Mouse (Mus musculus): ENCODE results near the gene Klhdc3.
A peak's percentile ranks its signal among the peaks of the same experiment; 100 is the strongest.

Klhdc3 gene

DNA sequence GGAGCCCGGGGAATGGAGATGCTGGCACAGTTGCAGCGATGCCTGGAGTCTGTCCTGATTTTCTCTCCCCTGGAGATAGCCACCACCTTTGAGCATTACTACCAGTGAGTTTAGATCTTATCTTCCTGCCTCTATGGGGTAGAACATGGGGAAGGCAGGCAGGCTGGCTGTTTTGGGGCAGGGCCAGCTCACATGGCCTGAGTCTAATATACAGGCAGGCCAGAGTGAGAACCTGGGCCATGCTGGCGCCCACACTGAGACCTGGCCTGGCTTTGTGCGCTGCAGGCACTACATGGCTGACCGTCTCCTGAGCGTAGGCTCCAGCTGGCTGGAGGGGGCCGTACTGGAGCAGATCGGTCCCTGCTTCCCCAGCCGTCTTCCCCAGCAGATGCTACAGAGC lies 19.4 kb downstream of the Klhdc3 start:
- DNase-seq (ENCODE audit: low read depth, low spot score), result no peak

DNA sequence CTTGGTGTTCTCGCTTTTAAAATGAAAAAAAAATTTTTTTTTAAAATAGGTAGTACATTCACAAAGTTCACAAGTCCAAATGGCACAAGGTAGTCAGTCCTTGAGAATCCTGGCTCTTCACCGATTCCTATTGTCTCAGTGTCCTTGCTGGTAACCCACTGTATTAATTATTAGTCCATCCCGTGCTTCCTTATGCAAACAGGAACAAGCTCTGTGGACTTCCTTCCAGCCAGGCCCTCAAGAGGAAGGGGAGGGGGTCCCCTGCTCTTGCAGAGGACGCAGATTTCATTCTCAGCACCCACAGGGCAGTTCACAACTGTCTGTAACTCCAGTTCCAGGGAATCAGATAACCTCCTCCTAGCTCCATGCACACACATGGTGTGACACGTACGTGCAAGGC lies 24.7 kb downstream of the Klhdc3 start:
- DNase-seq (ENCODE audit: low read depth, low spot score), result no peak

DNA sequence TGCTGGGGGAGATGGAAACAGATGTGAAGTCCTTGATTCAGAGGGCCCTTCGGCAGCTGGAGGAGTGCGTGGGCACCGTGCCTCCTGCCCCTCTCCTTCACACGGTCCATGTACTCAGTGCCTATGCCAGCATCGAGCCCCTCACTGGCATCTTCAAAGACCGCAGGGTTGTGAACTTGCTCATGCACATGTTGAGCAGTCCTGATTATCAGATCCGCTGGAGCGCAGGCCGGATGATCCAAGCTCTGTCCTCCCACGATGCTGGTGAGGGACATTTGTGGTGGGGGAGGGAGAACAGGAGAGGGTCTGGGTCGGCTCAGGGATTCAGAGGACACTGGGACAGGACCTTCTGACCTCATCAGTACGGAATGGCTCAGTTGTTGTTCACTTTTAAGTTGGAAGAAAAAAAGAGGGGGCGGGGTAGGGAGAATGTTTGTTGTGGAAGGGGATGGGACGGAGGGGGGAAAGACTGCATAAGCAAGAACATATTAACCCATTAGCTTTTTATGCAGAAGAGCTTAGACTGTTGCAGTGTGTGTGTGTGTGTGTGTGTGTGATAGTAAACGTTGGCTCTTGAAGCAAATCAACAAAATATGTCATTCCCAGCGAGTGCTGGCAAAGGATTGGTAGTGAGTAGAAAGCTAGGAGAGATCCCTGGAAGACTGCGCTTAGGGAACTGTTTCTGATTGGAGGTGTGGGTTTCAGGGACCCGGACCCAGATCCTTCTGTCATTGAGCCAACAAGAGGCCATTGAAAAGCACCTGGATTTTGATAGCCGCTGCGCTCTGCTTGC lies 28.8 kb downstream of the Klhdc3 start:
- DNase-seq (ENCODE audit: low read depth, low spot score), result no peak

DNA sequence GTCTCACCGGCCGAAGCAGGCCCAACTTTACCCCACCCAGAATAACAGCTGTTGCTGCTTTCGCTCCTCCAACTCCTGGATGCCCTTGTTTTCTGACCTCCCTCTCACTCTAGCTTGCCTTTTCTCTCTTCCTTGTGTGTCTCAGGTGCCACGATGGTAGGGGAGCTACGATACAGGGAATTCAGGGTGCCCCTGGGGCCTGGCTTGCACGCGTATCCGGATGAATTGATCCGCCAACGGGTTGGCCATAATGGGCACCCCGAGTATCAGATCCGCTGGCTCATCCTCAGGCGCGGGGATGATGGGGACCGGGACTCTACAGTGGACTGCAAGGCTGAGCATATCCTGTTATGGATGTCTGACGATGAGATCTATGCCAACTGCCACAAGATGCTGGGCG lies 29.4 kb downstream of the Klhdc3 start:
- no peak for DNase-seq (ENCODE audit: low read depth, low spot score)

DNA sequence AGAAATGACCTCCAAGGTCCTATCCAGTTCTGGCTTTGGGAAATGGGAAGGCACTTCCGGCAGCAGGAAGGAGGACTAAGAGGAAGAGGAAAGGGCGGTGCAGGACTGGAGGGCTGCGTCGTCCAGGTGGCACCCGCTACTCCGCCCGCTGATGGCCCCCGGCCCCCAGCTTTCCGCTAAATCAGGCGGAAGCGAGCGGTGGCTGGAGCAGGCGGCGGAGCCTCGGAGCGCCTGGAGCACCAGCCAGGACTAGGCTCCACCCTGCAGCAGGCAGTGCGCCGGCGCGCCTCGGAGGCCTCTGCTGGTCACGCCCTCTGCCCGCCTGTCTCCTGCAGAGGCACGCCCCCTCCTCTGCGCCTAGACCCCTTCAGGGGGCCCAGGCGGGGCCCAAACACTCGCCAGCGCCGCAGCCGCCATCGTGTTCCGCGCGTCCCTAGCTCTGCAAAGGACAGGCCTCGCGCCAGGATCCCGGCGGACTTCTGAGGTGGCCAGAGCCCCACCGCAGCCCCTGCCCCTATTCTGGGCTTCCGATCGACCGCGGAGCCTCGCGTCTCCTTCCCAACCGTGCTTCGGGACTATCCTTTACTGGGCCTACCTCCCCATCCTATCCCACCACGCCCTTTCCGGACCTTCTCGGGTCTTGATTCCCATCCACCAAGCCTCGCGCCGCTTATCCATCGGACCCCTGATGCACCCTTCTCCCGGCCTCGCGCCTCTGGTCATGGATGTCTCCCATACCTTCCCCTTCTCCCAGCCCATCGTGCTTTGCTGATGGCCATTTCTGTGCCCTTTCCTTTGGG lies 30.3 kb downstream of the Klhdc3 start, which contains the start of gene Cul7:
Gene Cul7, plus strand, starts transcription at position 106 of the 800 bp plus-strand sequence.
- DNase-seq (ENCODE audit: low read depth, low spot score), result peak; percentile 74

DNA sequence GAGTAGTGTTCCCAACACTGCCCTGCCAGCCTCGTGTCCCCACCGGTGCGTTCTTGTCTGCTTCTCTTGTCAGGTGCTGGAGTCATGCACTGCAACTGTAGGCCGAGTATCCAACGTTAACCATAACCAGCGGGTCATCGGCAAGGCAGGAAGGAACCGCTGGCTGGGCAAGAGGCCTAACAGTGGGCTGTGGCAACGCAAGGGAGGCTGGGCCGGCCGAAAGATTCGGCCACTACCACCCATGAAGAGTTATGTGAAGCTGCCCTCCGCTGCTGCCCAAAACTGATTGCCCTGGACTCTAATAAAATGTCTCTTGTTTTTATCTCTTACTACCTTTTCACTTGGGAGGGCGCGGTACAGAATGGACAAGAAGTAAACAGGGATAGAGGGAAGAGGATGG lies 30.9 kb downstream of the Klhdc3 start:
- no peak for DNase-seq (ENCODE audit: low read depth, low spot score)

DNA sequence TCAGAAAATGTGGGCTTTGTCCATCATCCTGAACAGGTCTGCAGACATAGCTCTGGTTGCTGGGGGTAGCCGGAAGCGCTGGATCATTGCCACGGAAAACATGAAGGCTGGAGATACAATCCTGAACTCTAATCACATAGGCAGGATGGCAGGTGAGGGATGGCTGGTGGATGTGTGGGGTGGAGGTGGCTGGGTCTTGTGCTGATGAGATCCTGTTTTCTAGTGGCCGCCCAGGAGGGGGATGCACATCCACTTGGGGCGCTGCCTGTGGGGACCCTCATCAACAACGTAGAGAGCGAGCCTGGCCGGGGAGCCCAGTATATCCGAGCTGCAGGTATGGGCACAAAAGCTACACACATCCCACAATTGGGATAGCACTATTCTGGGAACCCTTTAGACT lies 32.3 kb downstream of the Klhdc3 start:
- DNase-seq (ENCODE audit: low read depth, low spot score), result no peak

DNA sequence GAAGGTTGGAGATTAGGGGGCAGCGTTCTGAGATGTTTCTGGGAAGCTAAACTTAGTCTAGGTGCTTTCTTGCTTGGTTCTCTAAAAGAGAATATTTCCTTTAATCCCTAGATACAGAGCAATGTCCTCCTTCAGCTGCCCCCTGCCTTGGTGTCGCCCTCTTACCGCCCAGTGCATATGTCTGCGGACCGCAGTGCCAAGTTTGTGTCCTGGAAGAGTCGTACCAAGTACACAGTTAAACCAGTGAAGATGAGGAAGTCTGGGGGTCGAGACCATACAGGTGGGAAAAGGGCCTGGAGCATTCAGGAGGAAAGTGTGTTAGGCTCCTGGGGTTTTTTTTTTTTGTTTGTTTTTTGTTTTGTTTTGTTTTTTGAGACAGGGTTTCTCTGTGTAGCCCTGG lies 33.4 kb downstream of the Klhdc3 start:
- no peak for DNase-seq (ENCODE audit: low read depth, low spot score)

DNA sequence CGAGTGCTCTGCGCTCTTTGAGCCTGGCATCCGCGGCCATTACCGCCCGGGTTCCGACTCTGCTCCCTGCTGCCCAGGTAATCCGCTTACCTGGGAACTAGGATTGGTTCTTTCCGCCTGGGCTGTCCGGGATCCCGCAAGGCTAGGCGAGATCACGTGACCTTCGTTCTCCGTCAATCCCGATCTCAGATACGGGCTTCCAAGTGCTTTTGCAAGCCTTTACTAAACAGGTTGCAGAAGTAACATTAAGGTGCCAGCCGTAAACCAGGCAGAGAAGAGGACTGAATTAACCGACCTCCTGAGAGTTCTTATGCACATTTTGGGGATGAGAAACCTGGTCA lies 34.4 kb downstream of the Klhdc3 start:
- no peak for DNase-seq (ENCODE audit: low read depth, low spot score)

DNA sequence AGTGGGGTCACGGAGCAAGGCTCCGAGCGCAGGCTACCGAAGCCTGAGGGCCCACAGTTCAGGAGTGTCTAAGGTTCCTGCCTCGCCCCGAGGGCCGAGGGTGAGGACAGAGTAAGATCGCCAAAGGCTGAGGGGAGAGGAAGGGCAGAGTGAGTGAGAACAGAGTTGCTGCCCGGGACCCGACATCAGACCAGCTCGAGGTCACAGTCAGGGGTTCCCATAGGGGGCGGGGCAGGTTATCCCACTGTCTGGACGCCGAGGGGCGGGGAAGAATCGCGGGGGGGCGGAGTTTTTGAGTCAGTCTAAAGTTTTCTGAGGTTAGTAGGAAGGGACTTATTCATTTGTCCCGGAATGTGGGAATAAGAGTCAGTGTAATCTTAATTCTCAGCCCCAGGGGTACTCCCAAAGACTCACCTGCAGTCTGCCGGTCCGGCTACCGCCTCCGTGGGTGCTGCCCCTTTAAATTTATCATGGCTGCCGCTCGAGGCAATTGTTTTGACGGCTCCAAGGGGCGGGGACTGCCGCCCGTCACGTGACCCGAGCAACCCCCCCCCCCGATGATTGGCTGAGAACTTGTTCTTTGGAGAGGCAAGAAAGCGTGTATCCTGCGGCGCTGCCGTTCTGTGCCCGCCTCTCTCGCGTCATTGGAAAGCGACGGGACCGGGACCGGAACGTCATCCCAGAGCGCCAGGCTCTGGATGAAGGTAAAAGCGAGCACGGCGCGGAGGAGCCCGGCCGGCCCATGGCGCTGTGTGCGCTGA lies 35.0 kb downstream of the Klhdc3 start, which contains the start of the genes Klc4 and Mrpl2:
Gene Klc4, minus strand, starts transcription at position 462 of the 761 bp plus-strand sequence.
Gene Mrpl2, plus strand, starts transcription at position 669 of the 761 bp plus-strand sequence.
- peak; percentile 97 for DNase-seq (ENCODE audit: low read depth, low spot score)

DNA sequence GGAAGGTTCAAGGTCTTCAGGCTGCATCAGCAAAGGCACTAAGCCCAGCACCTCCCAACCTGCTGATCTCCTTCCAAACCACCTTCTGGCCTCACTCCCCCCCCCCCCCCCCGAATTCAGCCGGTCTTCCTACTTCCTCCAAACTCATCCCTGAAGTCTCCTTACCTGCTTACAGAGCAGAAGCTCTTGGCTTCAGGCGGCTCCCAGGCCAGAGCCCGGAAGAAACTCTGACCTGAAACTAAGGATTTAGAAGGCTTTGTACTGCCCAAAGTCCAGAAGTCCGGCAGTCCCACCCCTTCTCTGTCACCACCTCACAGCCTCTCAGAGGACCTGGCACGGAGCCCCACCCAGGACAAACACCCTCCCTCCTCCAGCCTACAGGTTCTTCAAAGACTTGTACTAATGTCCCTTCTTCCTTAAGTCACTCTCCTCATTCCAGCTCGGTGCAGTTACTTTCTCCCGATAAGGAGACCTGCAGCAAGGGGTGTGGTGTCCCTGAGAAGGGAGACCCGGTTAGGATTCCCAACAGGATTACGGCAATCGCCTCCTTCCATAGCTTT lies 35.7 kb downstream of the Klhdc3 start:
- DNase-seq (ENCODE audit: low read depth, low spot score), result no peak

DNA sequence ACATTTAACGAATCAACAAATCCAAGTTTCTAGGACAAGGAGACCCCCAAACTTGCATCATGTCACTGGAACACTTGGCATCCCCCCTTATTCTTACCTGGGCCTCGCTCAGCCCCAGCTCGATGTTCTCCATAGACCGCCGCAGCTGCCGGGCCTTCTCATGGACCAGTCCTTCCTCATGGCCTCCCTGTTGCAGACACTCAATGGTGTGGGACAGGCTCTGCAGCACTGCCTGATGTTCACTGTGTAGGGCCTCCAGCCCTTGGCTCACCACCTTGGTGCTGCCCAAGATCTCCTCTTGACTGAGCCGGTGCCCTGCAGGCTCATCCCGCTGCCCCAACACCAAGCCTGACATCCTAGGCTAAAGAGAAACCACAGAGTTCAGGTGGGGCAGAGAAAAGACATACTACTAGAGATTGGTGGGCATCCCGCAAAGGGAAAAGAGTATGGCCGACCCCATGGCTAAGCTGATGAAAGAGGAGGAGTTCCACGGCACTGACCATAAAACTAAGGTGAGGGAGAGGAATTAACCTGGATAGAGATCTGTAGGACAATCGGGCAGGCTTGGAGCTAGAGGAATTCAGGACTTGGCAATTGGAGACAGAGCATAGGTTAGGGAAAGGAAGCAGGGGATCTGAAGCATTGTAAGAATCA lies 36.4 kb downstream of the Klhdc3 start:
- DNase-seq (ENCODE audit: low read depth, low spot score), result no peak

DNA sequence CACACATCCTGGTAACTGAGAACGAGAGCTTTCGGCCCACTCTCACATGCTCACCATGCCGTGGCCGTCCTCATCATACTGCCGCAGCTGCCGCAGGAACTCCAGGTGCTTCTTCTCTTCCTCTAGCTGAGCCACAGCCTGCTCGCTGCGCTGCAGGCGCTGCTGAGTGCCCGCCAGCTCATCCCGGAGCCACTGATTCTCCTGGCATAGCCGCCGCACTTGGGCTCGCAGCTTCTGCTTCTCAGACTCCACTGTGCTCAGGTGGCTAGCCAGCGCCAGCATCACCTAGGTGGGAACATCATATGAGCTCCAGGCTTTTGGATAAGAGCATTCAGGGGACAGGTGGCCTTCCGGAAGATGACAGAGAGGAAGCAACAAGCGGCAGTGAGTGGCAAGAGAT lies 38.7 kb downstream of the Klhdc3 start:
- no peak for DNase-seq (ENCODE audit: low read depth, low spot score)

DNA sequence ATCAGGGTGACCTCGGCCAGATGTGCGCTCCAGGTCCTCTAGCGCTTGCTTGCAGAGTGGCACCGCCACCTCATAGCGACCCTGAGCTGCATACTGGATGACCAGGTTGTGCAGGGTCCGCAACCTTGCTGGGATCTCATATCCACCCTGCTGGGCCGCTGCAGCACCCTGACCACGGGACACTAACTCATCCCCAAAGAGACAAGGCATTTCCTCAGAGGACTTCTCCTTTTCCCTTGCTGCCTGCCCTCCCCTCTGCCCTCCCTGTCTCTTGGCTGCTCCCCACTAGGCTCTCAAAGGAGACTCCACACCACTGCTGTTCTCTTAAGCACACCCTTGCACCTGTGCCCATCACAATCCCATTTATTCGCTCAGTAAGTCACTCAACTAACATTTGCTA lies 40.8 kb downstream of the Klhdc3 start:
- no peak for DNase-seq (ENCODE audit: low read depth, low spot score)

DNA sequence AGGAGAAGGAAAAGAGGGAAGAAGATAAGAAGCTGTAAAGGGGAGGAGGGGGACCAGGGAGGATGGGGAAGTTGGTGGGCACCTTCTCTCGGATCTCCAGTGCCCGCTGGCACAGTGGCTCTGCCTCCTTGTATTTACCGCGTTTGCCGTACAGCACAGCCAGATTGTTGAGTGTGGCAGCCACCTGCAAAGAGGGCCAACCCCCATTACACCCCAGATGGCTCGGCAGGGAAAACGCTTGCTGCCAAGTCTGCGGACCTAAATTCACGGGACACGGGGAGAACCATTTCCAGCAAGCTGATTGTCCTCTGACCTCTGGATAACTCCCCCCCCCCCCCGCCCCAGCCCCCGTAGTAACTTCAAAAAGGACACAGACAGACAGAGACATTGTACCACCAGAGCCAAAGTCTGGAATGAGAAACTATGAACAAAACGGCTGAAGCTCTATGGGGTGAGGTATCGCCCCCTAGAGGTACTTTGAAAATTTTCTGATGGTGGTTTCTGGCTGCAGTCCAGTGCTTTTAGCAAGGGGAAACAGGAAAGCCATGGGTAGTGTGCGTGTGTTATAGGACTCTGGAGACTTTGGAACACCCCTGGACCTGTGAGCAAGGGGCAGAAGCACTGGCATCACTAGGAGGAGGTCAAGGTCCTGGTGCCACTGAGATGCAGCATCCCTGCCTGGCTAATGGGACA lies 43.7 kb downstream of the Klhdc3 start:
- no peak for DNase-seq (ENCODE audit: low read depth, low spot score)

DNA sequence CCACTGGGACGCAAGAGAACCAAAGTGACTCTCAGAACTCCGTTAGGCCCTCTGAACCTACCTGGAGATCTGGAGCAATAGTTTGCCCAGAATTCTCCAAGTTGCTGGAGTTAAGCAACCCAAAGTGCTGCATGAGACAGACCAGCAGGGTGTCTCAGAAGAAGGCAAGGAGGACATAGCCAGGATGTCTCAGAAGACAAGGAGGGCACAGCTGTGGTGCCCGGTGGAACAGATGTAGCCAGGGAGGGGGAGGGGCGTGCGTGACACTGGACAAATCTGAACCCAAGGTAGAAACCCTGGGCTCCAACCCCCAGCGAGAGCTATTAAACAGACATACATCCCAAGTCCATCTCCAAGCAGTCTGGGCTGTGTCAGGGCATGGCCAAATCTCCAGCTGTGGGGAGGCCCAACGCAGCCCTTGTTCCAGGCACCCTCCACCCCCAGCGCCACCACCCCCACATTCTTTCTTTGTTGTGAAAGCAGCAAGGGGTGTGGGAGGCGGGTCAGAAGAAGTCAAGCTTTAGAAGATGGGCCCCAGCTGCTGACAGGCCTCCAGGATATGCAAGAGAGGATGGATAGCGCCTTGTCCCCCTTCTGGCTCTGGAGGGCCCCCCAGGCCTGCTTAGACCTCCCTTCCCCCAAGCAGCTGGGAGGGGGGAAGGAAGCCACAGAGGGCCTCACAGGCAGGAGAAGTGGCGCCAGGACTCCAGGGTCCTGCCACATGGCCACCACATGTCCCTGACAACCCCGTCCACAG lies 50.9 kb downstream of the Klhdc3 start:
- no peak for DNase-seq (ENCODE audit: low read depth, low spot score)

DNA sequence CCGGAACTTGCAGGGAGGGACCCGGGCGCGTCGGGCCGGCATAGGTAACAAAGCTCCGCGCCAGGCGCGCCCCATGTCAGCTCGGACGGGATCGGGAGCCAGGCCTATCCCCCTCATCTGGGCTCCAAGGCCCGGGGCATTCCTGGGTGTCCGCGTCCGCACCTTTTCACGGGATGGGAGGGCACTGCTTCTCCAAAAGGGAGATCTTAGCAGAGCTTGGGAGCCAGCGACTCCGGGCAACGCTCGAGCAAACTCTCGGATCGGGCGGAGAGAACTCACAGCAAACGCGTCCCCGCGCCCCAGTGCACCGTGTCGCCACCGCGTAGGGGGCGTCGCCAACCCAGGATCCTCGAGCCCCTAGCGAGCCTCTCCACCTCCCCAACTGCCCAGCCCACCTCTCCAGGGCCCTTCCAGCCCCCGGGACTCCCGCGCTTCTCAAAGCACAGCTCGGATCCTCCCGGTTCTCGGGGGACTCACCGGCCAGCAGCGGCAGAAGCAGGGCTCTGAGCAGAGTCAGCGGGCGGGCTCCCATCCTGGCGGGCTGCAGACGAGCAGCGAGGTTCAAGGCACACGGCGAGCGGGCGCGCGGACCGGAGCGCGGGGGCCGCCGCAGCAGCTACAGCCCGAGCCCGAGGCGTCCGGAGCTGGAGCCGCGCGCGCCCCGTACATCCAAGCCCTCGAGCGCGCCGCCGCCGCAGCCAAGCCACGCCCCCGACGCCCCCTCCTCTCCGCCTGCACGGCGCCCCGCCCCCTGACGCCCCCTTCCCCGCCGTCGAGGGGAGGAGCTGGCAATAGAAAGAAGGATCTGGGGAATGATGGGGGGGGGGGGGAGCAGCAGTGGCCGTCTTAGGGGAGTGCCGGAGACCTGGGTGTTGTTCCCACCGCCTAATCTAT lies 51.7 kb downstream of the Klhdc3 start, which contains the start of gene Ptk7:
Gene Ptk7, minus strand, starts transcription at position 714 of the 894 bp plus-strand sequence.
- no peak for DNase-seq (ENCODE audit: low read depth, low spot score)

DNA sequence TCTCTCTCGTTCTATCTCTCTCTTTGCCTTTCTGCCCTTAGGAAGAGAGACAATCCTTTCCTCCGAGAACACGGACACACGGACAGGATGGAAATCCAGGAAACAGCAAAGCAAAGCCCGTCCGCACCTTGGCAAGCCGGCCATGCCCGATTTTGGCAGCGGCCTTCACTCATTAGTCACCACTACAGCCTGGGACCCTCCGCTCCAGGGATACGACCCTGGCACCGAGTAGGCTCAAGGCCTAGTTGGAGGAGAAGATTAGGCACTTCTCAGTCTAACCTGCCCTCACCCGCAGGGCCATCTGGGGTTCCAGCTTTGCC lies 52.3 kb downstream of the Klhdc3 start:
- DNase-seq (ENCODE audit: low read depth, low spot score), result no peak

DNA sequence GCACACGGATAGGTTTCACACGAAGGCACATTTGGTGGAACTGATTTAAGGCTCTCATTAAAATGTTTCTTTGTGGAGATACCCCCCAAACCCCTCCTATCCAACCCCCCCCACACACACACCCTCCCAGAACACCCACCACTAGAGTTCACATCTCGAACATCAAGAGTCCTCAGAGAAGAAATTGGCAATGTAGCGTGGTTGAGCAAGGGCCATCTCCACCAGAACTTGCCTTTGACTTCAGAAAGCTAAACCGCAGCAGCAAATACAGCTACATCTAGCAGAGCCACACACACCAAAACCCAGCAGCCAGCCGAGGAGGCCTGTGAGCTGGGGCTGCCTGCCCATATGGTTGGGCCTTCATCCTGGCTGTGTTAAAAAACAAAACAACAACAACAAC lies 53.3 kb downstream of the Klhdc3 start:
- no peak for DNase-seq (ENCODE audit: low read depth, low spot score)

All from WW6 (cell line).